Mouse (Mus musculus) bone marrow macrophage, adult 2 months (primary cell): ENCODE results near the gene Depdc1b.

Experiments
- CTCF ChIP-seq: IDR thresholded peaks from 2 replicates; pipeline ENCODE4 v1.5.1; 2012; ENCODE audit warnings: low read depth, mild to moderate bottlenecking, low read length, moderate library complexity
- POLR2A ChIP-seq: IDR thresholded peaks from 2 replicates; pipeline ENCODE4 v1.6.1; 2012; ENCODE audit warnings: mild to moderate bottlenecking, low read depth, low read length, borderline replicate concordance

GRCm38 (mm10) chr13:108278592-108278991, 37.5 kb upstream of the Depdc1b start:
- TF ChIP-seq CTCF (no peak), POLR2A (no peak)
